Comparison of ENCODE assay signal across 29 mouse cellular contexts in the genomic region with DNA sequence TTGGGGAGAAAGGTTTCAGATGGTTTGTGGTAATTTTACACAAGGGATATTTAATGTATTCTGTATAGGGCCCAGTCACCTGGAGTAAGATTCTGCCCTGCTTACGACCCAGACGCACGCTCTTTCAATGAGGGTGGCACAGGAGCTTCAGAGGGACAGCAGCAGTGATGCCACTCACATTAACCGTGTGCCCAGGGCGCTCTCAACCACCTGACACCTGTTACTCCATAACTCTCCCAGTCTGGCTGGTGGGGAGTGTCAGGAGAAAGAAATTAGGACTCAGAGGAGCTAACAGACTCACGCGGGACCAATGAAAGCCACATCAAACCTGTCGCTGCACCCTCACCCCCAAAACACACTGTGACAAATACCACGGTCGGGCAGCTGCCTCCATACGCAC.
"Had no signal": no experiment of that assay in that cellular context is flagged by ENCODE, and none has a peak within 500 bp of the region (broad histone marks: within the 10 kb centered on the region; RNA-seq: fewer than 3 reads in every experiment).

No protein-coding gene starts in this region.

- H3K4me3 ChIP-seq: embryonic facial prominence, embryonic 10.5 days; embryonic facial prominence, embryonic 12.5 days; embryonic facial prominence, embryonic 13.5 days; embryonic facial prominence, embryonic 15.5 days; erythroblast, embryonic 14.5 days; forebrain, embryonic 10.5 days; forebrain, embryonic 12.5 days; forebrain, embryonic 13.5 days; forebrain, embryonic 15.5 days; heart, adult 2 months had no signal

- ATAC-seq: forebrain, embryonic 13.5 days; forebrain, embryonic 14.5 days; forebrain, embryonic 15.5 days; forebrain, embryonic 16.5 days; forebrain, postnatal 0 days had no signal

- H3K4me2 ChIP-seq: embryonic facial prominence, embryonic 12.5 days; embryonic facial prominence, embryonic 13.5 days; embryonic facial prominence, embryonic 15.5 days; forebrain, embryonic 12.5 days; forebrain, embryonic 13.5 days; forebrain, embryonic 15.5 days had no signal

- H3K27me3 ChIP-seq: embryonic facial prominence, embryonic 12.5 days; embryonic facial prominence, embryonic 13.5 days; embryonic facial prominence, embryonic 15.5 days; forebrain, embryonic 12.5 days; forebrain, embryonic 13.5 days; forebrain, embryonic 15.5 days had no signal

- H3K9ac ChIP-seq: embryonic facial prominence, embryonic 12.5 days; embryonic facial prominence, embryonic 13.5 days; embryonic facial prominence, embryonic 15.5 days; forebrain, embryonic 12.5 days; forebrain, embryonic 13.5 days; forebrain, embryonic 15.5 days; forebrain, postnatal 0 days had no signal

- H3K9me3 ChIP-seq: embryonic facial prominence, embryonic 10.5 days; embryonic facial prominence, embryonic 12.5 days; embryonic facial prominence, embryonic 13.5 days; embryonic facial prominence, embryonic 15.5 days; forebrain, embryonic 10.5 days; forebrain, embryonic 12.5 days; forebrain, embryonic 13.5 days; forebrain, embryonic 15.5 days had no signal

- H3K27ac ChIP-seq: embryonic facial prominence, embryonic 10.5 days; embryonic facial prominence, embryonic 12.5 days; embryonic facial prominence, embryonic 13.5 days; embryonic facial prominence, embryonic 15.5 days; forebrain, embryonic 10.5 days; forebrain, embryonic 12.5 days; forebrain, embryonic 13.5 days; forebrain, embryonic 15.5 days; heart, adult 2 months had no signal

- DNase-seq: cerebellum, adult 18-20 months; cerebellum, adult 2 months; cerebellum, adult 8-10 months; cerebellum, adult 9-10 months; cerebellum, adult 9-11 months; cerebellum, postnatal 10 days; cerebellum, postnatal 14 days; cerebellum, postnatal 25 days; cerebellum, postnatal 36 days; embryo, embryonic 11 days; forebrain, postnatal 0 days; gastrocnemius, postnatal 10 days; gastrocnemius, postnatal 14 days; gastrocnemius, postnatal 25 days; gastrocnemius, postnatal 36 days; heart, adult 11 months; heart, adult 18-20 months; heart, adult 2 months had no signal

- H3K36me3 ChIP-seq: embryonic facial prominence, embryonic 10.5 days; embryonic facial prominence, embryonic 12.5 days; embryonic facial prominence, embryonic 13.5 days; embryonic facial prominence, embryonic 15.5 days; forebrain, embryonic 12.5 days; forebrain, embryonic 15.5 days had no signal
